Mouse (Mus musculus): ENCODE measurements at regions not wholly inside any gene's neighbourhood (a gene's known extent, or its start where the extent isn't known, plus 50 kb on each side); places are given as distances from the start of the nearest gene placed in this dataset.
"Not testable (repeated sequence)": the region's sequence is repeated elsewhere in the genome, so short reads cannot be mapped to it uniquely, and the experiment has no call there.

DNA sequence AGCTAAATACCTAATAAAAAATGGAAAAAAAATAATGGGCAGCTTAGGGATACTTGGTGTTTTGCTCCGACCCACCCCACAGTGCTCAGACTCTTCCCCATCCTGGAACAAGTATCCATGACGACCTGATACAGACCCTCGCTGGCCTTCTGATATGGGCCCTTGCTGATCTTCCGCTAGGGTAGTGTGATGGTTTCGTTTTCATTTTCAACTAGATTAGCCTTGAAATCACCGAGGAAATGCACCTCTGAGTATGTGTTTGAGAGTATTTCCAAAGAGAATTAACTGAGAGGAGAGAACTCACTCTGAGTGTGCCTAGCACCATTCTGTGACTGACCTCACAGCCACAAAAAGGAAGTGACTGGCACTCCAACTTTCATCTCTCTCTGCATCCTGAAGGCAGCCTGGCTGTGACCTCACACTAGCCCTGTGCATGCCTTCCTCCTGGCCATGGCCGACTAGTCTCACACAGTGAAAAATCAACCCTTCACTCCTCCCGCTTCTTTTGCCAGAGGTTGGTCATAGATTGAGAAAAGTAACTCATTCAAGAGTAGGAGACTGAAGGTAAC is 700.5 kb upstream of the Intu start:
- DNase-seq (ENCODE audit: low read depth, low spot score) (no peak), ATAC-seq (no peak)
- ChIA-PET POLR2A (no interaction called here), CTCF (interaction anchor here (1.0 to 1.3 kb wide), 3 partner anchors 11 to 946 kb away, joined by 5 to 6 read pairs (median 5); no protein-coding TSS in a partner anchor)
- in situ Hi-C loops (cut with MboI; ENCODE audit: low pct_unique_long_range_greater_than_20kb), result no loop called here
- no peaks in the 10 kb centered on the region for H3K27me3 ChIP-seq
- TF ChIP-seq CTCF (IDR thresholded peaks at IDR 0.05), result no peak

DNA sequence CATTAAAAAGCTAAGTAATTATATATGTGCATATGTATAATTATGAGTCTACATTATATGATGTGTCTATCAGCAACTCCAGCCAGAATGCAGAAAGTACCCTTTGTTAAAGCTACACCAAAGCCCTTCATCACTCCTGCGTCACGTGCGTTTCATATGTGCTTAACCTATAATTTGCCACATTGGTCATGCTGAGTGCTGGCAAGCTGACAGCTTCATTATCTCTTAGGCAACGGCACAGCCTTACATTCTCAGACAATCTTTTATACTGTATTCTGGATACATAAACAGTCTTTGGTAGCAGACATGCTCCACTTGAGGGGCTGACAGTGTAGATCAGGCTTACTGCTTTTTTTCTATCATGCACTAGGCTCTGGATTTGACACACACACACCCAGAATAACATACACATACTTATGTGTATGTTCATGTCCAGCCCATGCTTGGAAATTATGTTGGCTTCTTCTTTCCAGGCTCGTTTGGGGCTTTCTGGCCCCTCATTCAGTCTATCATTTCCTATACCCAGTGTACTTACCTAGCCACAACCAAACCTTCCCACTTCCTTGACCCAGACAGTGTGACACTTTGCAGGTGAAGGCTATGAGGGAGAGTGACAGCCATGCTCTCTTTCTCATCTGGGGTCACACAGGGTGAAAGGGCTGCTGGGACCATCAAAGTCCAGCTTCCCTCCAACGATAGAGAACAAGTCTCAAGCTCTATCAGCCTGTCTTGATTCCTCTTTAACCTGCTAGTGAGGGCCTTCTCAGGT is 692.5 kb upstream of the Intu start:
- TF ChIP-seq CTCF (IDR thresholded peaks at IDR 0.05), result no peak
- POLR2A ChIA-PET, result interaction anchor here (1.3 kb wide), 1 partner anchor 10 kb away, joined by 3 read pairs; no protein-coding TSS in a partner anchor
- ATAC-seq (no peak), DNase-seq (ENCODE audit: low read depth, low spot score) (no peak)
- CTCF ChIA-PET, result no interaction called here
- in situ Hi-C loops (cut with MboI; ENCODE audit: low pct_unique_long_range_greater_than_20kb), result no loop called here
- H3K27me3 ChIP-seq, result peaks cover 7% of the 10 kb centered on the region

DNA sequence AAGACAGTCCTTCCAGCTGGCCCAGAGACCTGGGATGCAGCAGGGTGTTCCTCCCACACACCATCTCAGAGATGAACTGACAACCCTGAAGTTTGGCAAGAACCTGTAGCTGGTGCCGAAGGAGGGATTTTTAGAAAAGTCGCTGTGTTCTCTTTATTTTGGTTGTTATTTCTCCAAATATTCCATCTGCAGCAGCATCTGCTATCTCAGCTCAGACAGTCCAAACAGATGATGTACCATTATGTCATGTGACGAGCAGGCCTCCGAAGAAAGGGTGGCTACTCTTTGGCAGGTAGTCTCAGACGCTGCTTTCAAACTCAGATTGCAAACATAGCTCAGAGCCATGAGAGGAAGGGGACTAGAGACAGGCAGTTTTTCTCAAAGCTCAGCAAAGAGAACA is 690.1 kb upstream of the Intu start:
- DNase-seq (ENCODE audit: low read depth, low spot score), result no peak
- in situ Hi-C loops (cut with MboI; ENCODE audit: low pct_unique_long_range_greater_than_20kb), result no loop called here
- ATAC-seq, result no peak
- CTCF ChIA-PET, result interaction anchor here (1.4 to 2.5 kb wide), 2 partner anchors 11 to 59 kb away, joined by 3 to 6 read pairs; no protein-coding TSS in a partner anchor
- H3K27me3 ChIP-seq, result peaks cover 7% of the 10 kb centered on the region
- no peak for TF ChIP-seq CTCF (IDR thresholded peaks at IDR 0.05)
- POLR2A ChIA-PET, result no interaction called here

DNA sequence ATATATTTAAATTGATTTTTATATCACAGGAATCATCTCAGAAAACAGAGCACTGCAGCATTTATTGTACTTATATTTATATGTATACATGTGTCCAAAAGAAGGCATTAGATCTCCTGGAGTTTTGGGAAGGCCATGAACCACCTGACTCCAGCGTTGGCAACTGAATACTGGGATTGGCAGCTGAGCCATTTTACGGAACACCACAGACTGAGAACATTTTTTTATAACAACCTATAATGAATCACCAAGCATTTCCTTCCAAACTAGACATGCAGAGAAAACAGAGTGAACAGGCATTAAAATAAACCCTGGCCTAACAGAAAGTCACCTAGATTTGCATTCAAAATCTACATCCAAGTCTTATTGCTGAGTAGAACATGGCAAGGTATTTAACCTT is 686.0 kb upstream of the Intu start:
- CTCF ChIA-PET, result no interaction called here
- H3K27me3 ChIP-seq, result peaks cover 9% of the 10 kb centered on the region
- DNase-seq (ENCODE audit: low read depth, low spot score), result no peak
- in situ Hi-C loops (cut with MboI; ENCODE audit: low pct_unique_long_range_greater_than_20kb), result no loop called here
- no peak for TF ChIP-seq CTCF (IDR thresholded peaks at IDR 0.05)
- POLR2A ChIA-PET, result no interaction called here
- ATAC-seq, result no peak

DNA sequence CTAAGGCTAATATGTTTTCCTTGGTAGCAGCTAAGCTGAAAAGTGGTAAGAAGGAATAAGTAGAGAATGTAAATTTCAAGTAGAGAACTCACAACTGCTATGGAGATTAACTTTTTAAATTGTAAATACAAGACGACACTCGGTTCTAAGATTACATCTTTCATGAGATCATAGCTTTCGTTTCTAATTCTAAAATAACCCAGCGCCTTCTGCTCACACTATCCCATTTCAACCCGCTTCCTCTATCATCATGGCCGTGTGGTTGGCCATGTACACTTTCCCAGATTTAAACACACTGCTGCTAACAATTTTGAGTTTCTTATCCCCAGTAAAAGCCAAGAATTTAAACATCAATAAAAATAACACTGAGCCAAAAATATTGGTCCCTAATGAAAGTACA is 682.3 kb upstream of the Intu start:
- POLR2A ChIA-PET, result interaction anchor here (0.7 kb wide), 1 partner anchor 9 kb away, joined by 3 read pairs; no protein-coding TSS in a partner anchor
- DNase-seq (ENCODE audit: low read depth, low spot score), result no peak
- CTCF ChIA-PET, result interaction anchor here (1.7 kb wide), 1 partner anchor 19 kb away, joined by 5 read pairs; no protein-coding TSS in a partner anchor
- TF ChIP-seq CTCF (IDR thresholded peaks at IDR 0.05), result no peak
- in situ Hi-C loops (cut with MboI; ENCODE audit: low pct_unique_long_range_greater_than_20kb), result no loop called here
- peaks cover 9% of the 10 kb centered on the region for H3K27me3 ChIP-seq
- no peak for ATAC-seq

DNA sequence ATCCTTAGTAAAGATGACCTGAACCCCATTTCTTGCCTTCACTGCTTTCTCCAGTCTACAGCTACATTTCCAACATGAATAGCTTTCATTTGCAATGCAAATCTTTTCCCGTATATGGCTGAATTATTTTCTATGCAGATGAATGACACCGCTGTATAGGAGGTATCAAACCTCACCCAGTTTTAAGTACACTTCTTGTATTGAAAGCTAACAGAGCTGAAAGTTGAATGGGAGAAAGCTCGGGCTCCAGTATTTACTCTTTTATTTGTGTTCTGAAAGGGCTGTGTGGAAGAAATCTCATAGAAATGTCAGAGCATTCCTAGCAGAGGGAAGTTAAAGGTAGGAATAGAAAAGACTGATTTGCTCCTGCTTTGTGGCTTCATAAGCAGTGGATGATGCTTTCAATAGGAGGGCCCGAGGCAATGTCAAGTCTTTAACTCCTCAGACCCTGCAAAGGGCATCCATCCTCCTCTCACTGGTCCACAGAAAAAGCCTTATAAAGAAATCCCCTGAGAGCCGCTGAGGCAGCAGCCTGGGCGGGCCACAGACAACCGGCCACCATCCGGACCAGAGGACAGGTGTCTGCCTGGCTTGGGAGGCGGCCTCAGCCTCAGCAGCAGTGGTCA is 673.8 kb upstream of the Intu start:
- no peak for TF ChIP-seq CTCF (IDR thresholded peaks at IDR 0.05)
- DNase-seq (ENCODE audit: low read depth, low spot score) (no peak), ATAC-seq (no peak)
- H3K27me3 ChIP-seq, result no peaks in the 10 kb centered on the region
- CTCF ChIA-PET, result interaction anchor here (1.4 kb wide), 1 partner anchor 28 kb away, joined by 4 read pairs; no protein-coding TSS in a partner anchor
- in situ Hi-C loops (cut with MboI; ENCODE audit: low pct_unique_long_range_greater_than_20kb), result no loop called here
- POLR2A ChIA-PET, result no interaction called here

DNA sequence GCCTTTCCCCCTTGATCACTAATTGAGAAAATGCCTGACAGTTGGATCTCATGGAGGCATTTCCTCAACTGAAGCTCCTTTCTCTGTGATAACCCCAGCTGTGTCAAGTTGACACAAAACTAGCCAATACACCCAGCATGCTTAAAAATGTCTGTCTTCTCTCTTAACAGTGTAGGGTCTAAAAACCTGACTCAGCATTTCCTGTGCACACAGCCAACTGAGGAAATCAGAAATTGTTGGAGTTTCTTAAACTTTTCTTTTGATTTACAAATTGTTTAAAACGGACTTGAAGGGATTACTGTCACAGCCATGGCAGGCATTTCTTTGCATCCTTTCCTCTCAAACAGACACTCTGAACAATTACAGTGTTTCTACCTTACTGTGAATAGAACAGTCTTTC is 655.0 kb upstream of the Intu start:
- DNase-seq (ENCODE audit: low read depth, low spot score); H3K27me3 ChIP-seq; POLR2A ChIA-PET; ATAC-seq; in situ Hi-C loops (cut with MboI; ENCODE audit: low pct_unique_long_range_greater_than_20kb): not testable (repeated sequence)
- CTCF ChIA-PET, result interaction anchor here (1.7 kb wide), 1 partner anchor 14 kb away, joined by 3 read pairs; no protein-coding TSS in a partner anchor

DNA sequence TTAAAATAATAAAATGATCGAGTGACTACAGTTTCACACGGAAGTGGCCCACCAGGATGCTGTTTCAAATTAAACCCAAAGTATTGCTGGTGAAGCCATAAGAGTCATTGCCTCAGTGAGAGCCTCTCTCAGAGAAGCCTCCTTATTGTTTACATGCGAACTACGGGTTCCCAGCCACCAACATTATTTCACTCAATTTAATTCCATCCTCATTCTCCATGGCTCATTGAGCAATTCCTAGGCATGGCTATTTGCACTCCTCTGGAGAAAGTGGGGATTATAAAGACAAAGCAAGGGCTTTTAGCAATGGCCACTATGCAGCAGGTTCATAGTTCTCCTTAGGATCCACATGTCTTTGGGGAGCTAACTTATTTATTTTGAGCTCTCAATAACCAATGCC is 646.7 kb upstream of the Intu start:
- POLR2A ChIA-PET, result no interaction called here
- CTCF ChIA-PET, result interaction anchor here (0.8 to 1.3 kb wide), 2 partner anchors 9 to 37 kb away, joined by 3 read pairs; no protein-coding TSS in a partner anchor
- TF ChIP-seq CTCF (IDR thresholded peaks at IDR 0.05), result no peak
- DNase-seq (ENCODE audit: low read depth, low spot score) (no peak), ATAC-seq (no peak)
- in situ Hi-C loops (cut with MboI; ENCODE audit: low pct_unique_long_range_greater_than_20kb), result no loop called here
- H3K27me3 ChIP-seq, result no peaks in the 10 kb centered on the region

DNA sequence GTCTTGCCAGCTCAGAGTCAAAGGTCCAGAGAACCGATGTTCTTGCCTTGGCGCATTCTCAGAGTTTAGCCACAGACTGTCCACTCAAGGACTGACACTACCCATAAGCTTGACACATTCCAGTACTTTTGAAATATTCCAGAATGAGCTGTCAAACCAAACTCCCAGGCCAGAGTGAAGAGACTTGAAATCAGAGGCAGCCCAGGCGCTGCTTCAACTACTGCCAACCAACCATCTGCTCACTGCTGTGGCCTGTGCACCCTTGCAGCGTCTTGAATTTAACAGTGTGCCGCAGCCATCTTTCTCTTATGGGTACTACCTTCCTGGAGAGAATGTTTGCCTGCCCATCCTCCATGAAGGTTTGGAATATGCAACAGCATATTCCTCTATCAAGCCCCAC is 642.7 kb upstream of the Intu start:
- ChIA-PET POLR2A (no interaction called here), CTCF (interaction anchor here (1.3 kb wide), 1 partner anchor 17 kb away, joined by 4 read pairs; no protein-coding TSS in a partner anchor)
- peaks cover 2% of the 10 kb centered on the region for H3K27me3 ChIP-seq
- in situ Hi-C loops (cut with MboI; ENCODE audit: low pct_unique_long_range_greater_than_20kb), result no loop called here
- no peak for ATAC-seq
- TF ChIP-seq CTCF (IDR thresholded peaks at IDR 0.05), result no peak
- no peak for DNase-seq (ENCODE audit: low read depth, low spot score)

DNA sequence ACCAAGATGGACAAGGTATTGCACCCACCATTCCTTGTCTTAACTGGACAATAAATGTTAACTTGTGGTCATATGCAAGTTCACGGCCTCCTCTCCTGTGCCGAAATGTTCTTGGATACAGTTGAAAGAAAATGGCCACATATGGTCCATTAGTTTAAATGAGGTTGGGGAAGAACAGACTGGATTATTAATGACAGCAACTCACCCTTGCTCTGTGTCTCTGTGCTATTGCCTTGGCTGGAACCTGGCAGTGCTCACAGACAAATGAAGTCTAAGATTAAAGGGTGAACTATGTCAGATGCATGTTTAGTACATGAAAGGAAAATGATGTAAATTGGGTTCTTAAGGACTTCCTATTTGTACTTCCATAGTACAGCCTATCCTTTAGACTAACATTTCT is 641.9 kb upstream of the Intu start:
- peaks cover 2% of the 10 kb centered on the region for H3K27me3 ChIP-seq
- TF ChIP-seq CTCF (IDR thresholded peaks at IDR 0.05), result no peak
- ATAC-seq (no peak), DNase-seq (ENCODE audit: low read depth, low spot score) (no peak)
- ChIA-PET POLR2A (no interaction called here), CTCF (interaction anchor here (1.0 to 1.3 kb wide), 3 partner anchors 11 to 16 kb away, joined by 3 to 9 read pairs (median 4); no protein-coding TSS in a partner anchor)
- in situ Hi-C loops (cut with MboI; ENCODE audit: low pct_unique_long_range_greater_than_20kb), result no loop called here

DNA sequence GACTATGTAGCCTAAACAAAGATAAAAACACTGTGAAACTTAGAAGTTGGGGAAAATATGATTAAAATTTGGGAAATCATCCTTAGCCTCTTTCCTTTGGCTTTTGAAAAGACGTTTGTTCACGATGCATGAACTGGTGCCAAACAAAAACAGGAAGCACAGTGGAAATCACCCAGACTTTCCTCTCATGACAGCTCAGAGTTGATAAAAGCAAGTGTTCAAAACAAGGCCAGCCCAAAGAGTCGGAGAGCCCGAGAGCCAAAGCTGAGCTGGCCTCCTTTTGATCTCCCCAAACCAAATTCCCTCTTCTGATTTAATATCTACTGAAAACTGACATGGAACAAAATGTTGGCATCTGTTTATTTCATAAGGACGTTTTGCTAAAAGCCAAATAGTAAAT is 632.1 kb upstream of the Intu start:
- POLR2A ChIA-PET, result no interaction called here
- no peak for ATAC-seq
- CTCF ChIA-PET, result interaction anchor here (2.8 kb wide), 1 partner anchor 9 kb away, joined by 9 read pairs; no protein-coding TSS in a partner anchor
- DNase-seq (ENCODE audit: low read depth, low spot score), result no peak
- TF ChIP-seq CTCF (IDR thresholded peaks at IDR 0.05), result no peak
- peaks cover 3% of the 10 kb centered on the region for H3K27me3 ChIP-seq
- in situ Hi-C loops (cut with MboI; ENCODE audit: low pct_unique_long_range_greater_than_20kb), result no loop called here

Measured in Patski (cell line).